Mouse (Mus musculus) bone marrow, adult 2 months (tissue): ENCODE measurements around the gene Cd82.

Experiments used
- CTCF ChIP-seq: fragments of 200-500 bp; IDR thresholded peaks from 2 replicates; pipeline ENCODE4 v1.5.1; 2011; ENCODE audit warnings: low read length, control low read depth; ENCODE audit not compliant: control insufficient read depth, insufficient read depth
- POLR2A ChIP-seq: fragments of 200-500 bp; IDR thresholded peaks from 2 replicates; pipeline ENCODE4 v1.6.1; 2011; ENCODE audit warnings: low read depth, mild to moderate bottlenecking, control low read depth, low read length, borderline replicate concordance; ENCODE audit not compliant: control insufficient read depth

GRCm38 (mm10) chr2:93435577-93435976 lies 27.4 kb downstream of the Cd82 start:
- TF ChIP-seq POLR2A (no peak), CTCF (no peak)
